Mouse (Mus musculus): Measurements from ENCODE around the gene Nipsnap1. TPM values are rescaled to one million over a fixed set of nuclear protein-coding genes. Genes with fewer than 3 reads are reported as not detected.

Nipsnap1 gene
- 16.6 to 22.0 TPM (median 20.8 TPM) in 4 replicates for total RNA-seq (2023; ENCODE audit: inconsistent age)

GRCm38 (mm10) chr11:4873755-4874475 lies at the start of gene Nipsnap1:
TSS of gene Nipsnap1 (plus strand) at chr11:4873951.

DNA sequence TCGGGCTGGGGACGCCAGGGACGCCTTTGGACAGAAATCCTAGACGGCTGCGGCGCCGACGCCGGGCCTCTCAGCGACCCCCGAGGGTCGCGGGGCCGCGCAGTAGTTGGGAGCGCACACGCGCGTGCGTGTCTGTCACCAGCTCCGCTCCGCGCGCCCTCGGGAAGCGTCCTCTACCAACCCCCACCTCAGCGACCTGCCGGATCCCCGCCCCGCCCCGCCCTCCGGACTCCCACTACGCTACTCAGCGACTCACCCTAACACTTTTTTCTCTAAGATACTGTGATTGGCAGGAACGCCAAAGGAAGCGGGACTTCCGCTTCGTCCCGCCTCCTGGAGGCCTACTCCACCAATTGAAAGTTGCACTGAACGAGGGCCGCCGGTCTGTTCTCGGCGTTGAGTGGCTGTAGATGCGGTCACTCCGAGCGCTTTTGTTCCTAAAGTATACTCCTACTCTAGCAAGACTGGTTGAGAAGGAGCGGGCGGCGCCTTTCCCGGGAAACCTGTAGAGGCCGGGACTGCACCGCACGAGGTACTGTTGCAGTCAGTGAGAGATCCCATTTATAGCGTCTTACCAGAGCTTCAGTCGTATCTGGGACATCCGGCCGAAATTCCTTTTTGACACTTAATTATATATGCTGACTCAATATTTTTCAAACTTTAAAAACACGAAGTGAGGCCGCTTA lies 24.4 kb upstream of the Nipsnap1 start, which contains the start of gene Nf2:
Nf2 (minus strand) TSS at position 279 of the 686 bp plus-strand sequence.

GRCm38 (mm10) chr11:4894848-4895816 lies 21.4 kb downstream of the Nipsnap1 start, which contains the start of gene Thoc5:
TSS of gene Thoc5 (plus strand) at chr11:4895320.

Other genes with a start within 250 kb of the Nipsnap1 start
- gene Ascc2, start 236.2 kb upstream of the Nipsnap1 start, total RNA-seq (2023; ENCODE audit: inconsistent age), result 22.6 to 24.0 TPM (median 23.2 TPM) in 4 replicates
- 96.5 to 136 TPM (median 121 TPM) in 4 replicates for gene Uqcr10, start 169.6 kb upstream of the Nipsnap1 start, total RNA-seq (2023; ENCODE audit: inconsistent age)
- gene Zmat5, start 169.3 kb upstream of the Nipsnap1 start, total RNA-seq (2023; ENCODE audit: inconsistent age), result 22.9 to 30.8 TPM (median 29.3 TPM) in 4 replicates
- 0.18 TPM in 1 of 4 replicates, not detected in the others for gene Cabp7, start 127.2 kb upstream of the Nipsnap1 start, total RNA-seq (2023; ENCODE audit: inconsistent age)
- gene Nf2, start 24.4 kb upstream of the Nipsnap1 start, total RNA-seq (2023; ENCODE audit: inconsistent age), result 41.0 to 47.1 TPM (median 44.3 TPM) in 4 replicates
- 38.8 to 46.4 TPM (median 43.7 TPM) in 4 replicates for gene Thoc5, start 21.4 kb downstream of the Nipsnap1 start, total RNA-seq (2023; ENCODE audit: inconsistent age)
- 0.12 to 0.30 TPM (median 0.19 TPM) in 4 replicates for gene Nefh, start 74.1 kb downstream of the Nipsnap1 start, total RNA-seq (2023; ENCODE audit: inconsistent age)
- gene Ap1b1, start 112.9 kb downstream of the Nipsnap1 start, total RNA-seq (2023; ENCODE audit: inconsistent age), result 103 to 111 TPM (median 105 TPM) in 4 replicates
- 4.3 to 6.5 TPM (median 5.4 TPM) in 4 replicates for gene Rasl10a, start 184.2 kb downstream of the Nipsnap1 start, total RNA-seq (2023; ENCODE audit: inconsistent age)
- gene Gas2l1, start 191.4 kb downstream of the Nipsnap1 start, total RNA-seq (2023; ENCODE audit: inconsistent age), result 1.9 to 2.1 TPM (median 2.0 TPM) in 4 replicates
- 5.2 to 10.8 TPM (median 6.9 TPM) in 4 replicates for gene Rhbdd3, start 225.0 kb downstream of the Nipsnap1 start, total RNA-seq (2023; ENCODE audit: inconsistent age)
- gene Ewsr1, start 225.3 kb downstream of the Nipsnap1 start, total RNA-seq (2023; ENCODE audit: inconsistent age), result 600 to 638 TPM (median 613 TPM) in 4 replicates

All from B cell, adult (primary cell).